Mouse (Mus musculus) CD4-positive naive resting alpha-beta T cell, adult 57 days (primary cell): ENCODE measurements around the gene Gm10338. TPM values are rescaled to one million over a fixed set of nuclear protein-coding genes. Genes with fewer than 3 reads are reported as not detected.

ENCODE experiments used
- total RNA-seq: library from RNA; stranded (reverse); gene quantifications from one replicate; pipeline ENCODE4 v1.2.4, GENCODE M21; 2023

Gene Gm10338
- total RNA-seq, result not detected

DNA sequence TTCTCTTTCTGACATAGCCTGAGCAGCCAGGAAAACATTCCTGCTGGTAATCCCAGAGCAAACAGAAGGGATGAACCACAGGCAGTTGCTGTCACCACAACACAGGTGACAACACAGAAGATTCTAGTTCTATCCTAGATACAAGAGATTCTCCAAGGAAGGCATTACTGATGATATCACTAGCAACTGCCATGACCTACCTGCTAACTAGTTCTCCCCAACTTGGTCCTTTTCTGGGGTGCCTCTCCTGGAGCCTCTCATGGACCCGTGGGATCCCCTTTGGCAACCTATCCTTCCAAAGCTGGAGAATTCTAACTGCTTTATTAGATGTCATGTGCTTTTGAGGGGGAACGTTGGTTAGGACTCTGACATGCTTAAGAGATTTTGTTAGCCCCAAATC, at the start of gene Gm10338:
TSS of gene Gm10338 (minus strand) at position 101 of the 400 bp plus-strand sequence.

GRCm38 (mm10) chr14:7643872-7644271, 48.5 kb upstream of the Gm10338 start, which contains the start of gene Gm10128:
Gm10128 (minus strand) TSS chr14:7643972.

DNA sequence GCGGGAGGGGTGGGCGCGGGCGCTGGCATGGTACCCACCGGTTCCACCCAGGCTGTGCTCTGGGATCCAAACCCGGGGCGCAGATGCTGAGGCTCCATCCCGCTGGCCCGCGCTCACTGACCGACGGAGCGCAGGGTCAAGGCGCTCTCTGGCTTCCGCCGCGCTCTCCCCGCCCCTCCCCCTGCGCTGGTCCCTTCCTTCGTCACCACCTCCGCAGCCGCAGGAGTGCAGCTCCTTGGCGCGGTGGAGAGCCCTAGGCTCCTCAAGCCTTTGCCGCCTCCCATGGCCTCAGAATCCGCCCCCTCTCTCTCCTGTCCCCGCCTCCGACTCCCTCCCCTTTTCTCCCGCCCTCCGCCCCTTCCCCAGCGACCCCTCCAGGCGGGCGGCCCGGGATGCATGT, 27.0 kb downstream of the Gm10338 start, which contains the start of gene Gm3558:
TSS of gene Gm3558 (minus strand) at position 185 of the 400 bp plus-strand sequence.

Other genes starting within 250 kb of the Gm10338 start
- gene Gm8374, start 230.5 kb downstream of the Gm10338 start, total RNA-seq, result not detected
- gene Gm3755, start 144.7 kb downstream of the Gm10338 start, total RNA-seq, result not detected
- not detected for gene Gm3752, start 111.8 kb downstream of the Gm10338 start, total RNA-seq
- 0.35 TPM for gene Gm3558, start 27.0 kb downstream of the Gm10338 start, total RNA-seq
- not detected for gene Gm10128, start 48.4 kb upstream of the Gm10338 start, total RNA-seq
- not detected for gene Gm26661, start 196.0 kb upstream of the Gm10338 start, total RNA-seq
- gene Flnb, start 222.4 kb upstream of the Gm10338 start, total RNA-seq, result 32.1 TPM